Mouse (Mus musculus) urinary bladder, postnatal 25 days (tissue): ENCODE results near the gene Mettl14.

ENCODE experiments used
- DNase-seq: peaks from one replicate; pipeline ENCODE4 v3.0.0; 2022; ENCODE audit warnings: low spot score

Gene Mettl14

GRCm38 (mm10) chr3:123320341-123320740 lies 65.6 kb downstream of the Mettl14 start:
- DNase-seq = no peak
